Mouse (Mus musculus): ENCODE measurements around the gene 9330182L06Rik. TPM values are rescaled to one million over a fixed set of nuclear protein-coding genes. Genes with fewer than 3 reads are reported as not detected.
A peak's percentile ranks its signal among the peaks of the same experiment; 100 is the strongest.

9330182L06Rik gene
- polyA plus RNA-seq (2015; fragmentation: Nextera tagmentation; extraction: Ambion mirVana) = 2.0 and 2.1 TPM in 2 replicates

DNA sequence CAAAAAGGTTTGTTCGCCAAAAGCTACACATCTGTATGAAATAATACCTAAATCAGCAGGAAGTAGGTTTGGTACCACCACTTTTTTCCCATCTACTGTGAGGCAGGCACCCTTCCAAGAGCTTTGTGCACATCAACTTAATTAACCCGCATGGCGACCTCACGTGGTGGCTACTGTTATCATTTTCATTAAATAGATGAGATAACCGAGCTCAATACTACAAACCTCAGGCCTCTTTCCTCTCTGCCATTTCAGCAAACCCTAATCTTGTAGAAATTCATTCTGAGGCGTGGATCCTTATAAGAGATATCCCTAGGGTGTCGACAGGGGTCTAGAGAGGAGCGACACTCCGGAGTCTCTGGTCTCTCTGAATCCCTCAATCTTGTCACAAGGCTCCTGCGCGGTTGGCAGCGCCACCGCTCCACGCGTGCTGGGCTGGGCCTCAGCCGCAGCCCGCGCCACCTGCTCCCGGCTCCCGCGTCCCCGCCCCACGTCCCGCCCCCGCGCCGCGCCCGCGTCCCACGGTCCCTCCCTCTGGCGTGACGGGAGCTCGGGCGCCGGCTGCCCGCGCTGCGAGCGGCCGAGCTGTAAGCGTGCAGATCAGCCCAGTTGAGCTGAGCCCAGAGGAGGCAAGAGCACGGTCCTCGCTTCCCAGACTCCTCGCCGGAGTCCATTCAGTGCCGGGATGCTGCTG is at the start of gene 9330182L06Rik:
Gene 9330182L06Rik (plus strand): TSS at position 533 of the 694 bp plus-strand sequence.
- ATAC-seq (replicated peaks; ENCODE audit: low FRiP score) = peak; percentile 94
- peak within 1 kb of the TSS; percentile 51; the same call in 1 of the 2 replicates for H3K27ac ChIP-seq

DNA sequence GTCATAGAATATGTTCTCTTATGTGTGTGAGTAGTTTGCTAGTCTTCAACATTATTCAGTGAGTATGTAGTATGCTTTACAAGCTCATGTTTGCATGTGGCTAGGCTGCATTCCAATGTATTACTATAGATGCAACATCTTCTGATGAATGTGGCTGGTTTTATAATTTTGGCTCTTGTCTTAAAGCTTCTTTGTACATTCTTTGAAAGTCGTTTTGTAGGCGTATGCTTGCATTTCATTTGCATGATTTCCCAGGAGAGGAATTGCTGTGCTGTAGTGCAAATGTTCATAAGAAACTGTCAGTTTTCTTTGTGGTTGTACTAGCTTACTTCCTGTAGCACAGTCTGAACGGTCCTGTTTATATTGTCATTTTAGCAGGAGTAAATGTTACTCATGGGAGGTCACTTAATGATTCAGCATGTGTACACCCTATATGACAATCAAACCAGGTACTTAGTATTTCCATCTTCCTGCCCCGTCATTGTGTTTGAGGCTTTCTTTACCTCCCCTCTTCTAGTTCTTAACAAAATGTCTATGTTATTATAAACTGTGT is 38.4 kb upstream of the 9330182L06Rik start:
- no peaks in the 10 kb centered on the region for H3K27me3 ChIP-seq
- WGBS = 75% methylated on average over 4 of the region's 4 CpGs
- ATAC-seq (replicated peaks; ENCODE audit: low FRiP score) = no peak
- H3K4me1 ChIP-seq = no peaks in the 10 kb centered on the region
- no peak overlapping the region for H3K9ac ChIP-seq
- H3K27ac ChIP-seq = no peak overlapping the region
- no peaks in the 10 kb centered on the region for H3K36me3 ChIP-seq
- H3K4me2 ChIP-seq = no peak overlapping the region
- no peaks in the 10 kb centered on the region for H3K9me3 ChIP-seq (replicated peaks)
- no peak overlapping the region for H3K4me3 ChIP-seq (replicated peaks)

More for the DNA sequence above, at the start of gene 9330182L06Rik:
- Histone ChIP-seq H3K9ac (peak within 1 kb of the TSS; percentile 59), H3K9me3 (replicated peaks) (no peaks in the 10 kb centered on the region), H3K4me1 (peaks cover 10% of the 10 kb centered on the region; the same call in 1 of the 2 replicates), H3K36me3 (no peaks in the 10 kb centered on the region), H3K4me2 (peak within 1 kb of the TSS; percentile 98), H3K4me3 (replicated peaks) (peak within 1 kb of the TSS; percentile 73), H3K27me3 (peaks cover 16% of the 10 kb centered on the region)
- whole genome bisulfite sequencing = 1% methylated on average over 45 of the region's 47 CpGs

- ATAC-seq (replicated peaks; ENCODE audit: low FRiP score) = no peak
Observed at GRCm38 (mm10) chr5:9264361-9264760, 1.6 kb upstream of the 9330182L06Rik start.

GRCm38 (mm10) chr5:9266280-9266923 is 484 bp downstream of the 9330182L06Rik start:
- peaks cover 16% of the 10 kb centered on the region for H3K27me3 ChIP-seq
- H3K4me3 ChIP-seq (replicated peaks) = peak overlapping the region; percentile 73
- peak overlapping the region; percentile 51; the same call in 1 of the 2 replicates for H3K27ac ChIP-seq
- peak overlapping the region; percentile 98 for H3K4me2 ChIP-seq
- peaks cover 10% of the 10 kb centered on the region; the same call in 1 of the 2 replicates for H3K4me1 ChIP-seq
- H3K36me3 ChIP-seq = no peaks in the 10 kb centered on the region
- no peaks in the 10 kb centered on the region for H3K9me3 ChIP-seq (replicated peaks)
- ATAC-seq (replicated peaks; ENCODE audit: low FRiP score) = peak; percentile 50; the same call in 1 of the 2 replicates
- 0% methylated on average over 30 of the region's 30 CpGs for WGBS
- peak overlapping the region; percentile 59 for H3K9ac ChIP-seq

More at GRCm38 (mm10) chr5:9264361-9264760, 1.6 kb upstream of the 9330182L06Rik start:
- peaks cover 16% of the 10 kb centered on the region for H3K27me3 ChIP-seq
- peaks cover 10% of the 10 kb centered on the region; the same call in 1 of the 2 replicates for H3K4me1 ChIP-seq
- WGBS = 67% methylated on average over 4 of the region's 4 CpGs
- H3K9ac ChIP-seq = no peak overlapping the region
- no peaks in the 10 kb centered on the region for H3K36me3 ChIP-seq
- H3K4me3 ChIP-seq (replicated peaks) = no peak overlapping the region
- H3K4me2 ChIP-seq = no peak overlapping the region
- H3K9me3 ChIP-seq (replicated peaks) = no peaks in the 10 kb centered on the region
- H3K27ac ChIP-seq = no peak overlapping the region

GRCm38 (mm10) chr5:9269666-9270065 is 3.7 kb downstream of the 9330182L06Rik start:
- H3K4me1 ChIP-seq = peaks cover 10% of the 10 kb centered on the region; the same call in 1 of the 2 replicates
- ATAC-seq (replicated peaks; ENCODE audit: low FRiP score) = no peak
- WGBS = 81% methylated on average over 3 of the region's 3 CpGs
- no peak overlapping the region for H3K4me3 ChIP-seq (replicated peaks)
- H3K4me2 ChIP-seq = no peak overlapping the region
- H3K9ac ChIP-seq = no peak overlapping the region
- no peak overlapping the region for H3K27ac ChIP-seq
- peaks cover 3% of the 10 kb centered on the region; the same call in 1 of the 2 replicates for H3K27me3 ChIP-seq
- H3K36me3 ChIP-seq = no peaks in the 10 kb centered on the region
- H3K9me3 ChIP-seq (replicated peaks) = no peaks in the 10 kb centered on the region

DNA sequence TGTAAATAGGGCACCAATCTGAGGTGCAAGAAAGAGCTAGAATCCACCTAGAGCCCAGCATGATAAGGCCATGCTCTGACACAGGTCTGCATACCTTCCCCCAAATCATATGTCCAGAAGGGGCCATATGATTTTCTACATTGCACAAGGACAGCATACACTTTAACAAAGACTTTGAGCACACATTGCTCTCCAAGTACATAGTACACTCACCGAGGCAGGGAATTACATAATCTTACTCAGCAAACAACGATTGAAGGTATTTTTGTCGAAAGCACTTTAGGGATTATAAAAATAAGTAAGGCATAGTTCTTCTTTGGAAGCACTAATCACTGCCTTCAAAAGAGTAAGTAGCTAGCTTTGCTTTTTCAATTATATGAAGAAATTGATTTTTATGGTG is 7.1 kb downstream of the 9330182L06Rik start:
- ATAC-seq (replicated peaks; ENCODE audit: low FRiP score) = no peak
- Histone ChIP-seq H3K4me1 (no peaks in the 10 kb centered on the region), H3K27me3 (no peaks in the 10 kb centered on the region)

DNA sequence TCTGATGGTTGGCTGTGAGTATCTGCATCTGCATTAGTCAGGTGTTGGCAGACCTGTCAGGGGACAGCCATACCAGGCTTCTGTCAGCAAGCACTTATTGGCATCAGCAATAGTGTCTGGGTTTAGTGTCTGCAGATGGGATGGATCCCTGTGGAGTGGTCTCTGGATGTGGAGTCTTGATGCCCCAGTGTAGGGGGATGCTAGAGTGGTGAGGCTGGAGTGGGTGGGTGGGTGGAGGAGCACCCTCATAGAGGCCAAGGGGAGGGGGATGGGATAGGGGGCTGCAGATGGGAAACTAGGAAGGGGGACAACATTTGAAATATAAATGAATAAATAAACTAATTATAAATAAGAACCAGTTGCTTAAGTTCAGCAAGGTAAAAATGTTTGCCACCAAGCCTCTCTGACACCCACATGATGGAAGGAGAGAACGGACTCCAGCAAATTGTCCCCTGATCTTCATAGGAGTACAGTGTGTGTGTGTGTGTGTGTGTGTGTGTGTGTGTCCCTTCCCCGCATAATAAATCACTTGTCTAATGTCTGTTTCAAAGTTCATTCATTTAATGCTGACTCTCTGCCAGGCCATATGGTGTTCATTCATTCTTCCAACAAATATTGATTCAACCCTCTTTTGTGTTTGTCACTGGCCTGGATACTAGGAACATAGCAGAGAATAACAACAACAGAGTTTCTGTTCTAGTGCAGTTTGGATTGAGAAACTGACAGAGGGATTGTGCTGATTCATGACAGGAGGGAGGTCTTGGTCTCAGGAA is 30.0 kb downstream of the 9330182L06Rik start:
- no peak overlapping the region for H3K4me3 ChIP-seq (replicated peaks)
- WGBS = 83% methylated on average over 2 of the region's 2 CpGs
- no peak overlapping the region for H3K4me2 ChIP-seq
- H3K27me3 ChIP-seq = no peaks in the 10 kb centered on the region
- no peak overlapping the region for H3K9ac ChIP-seq
- H3K9me3 ChIP-seq (replicated peaks) = no peaks in the 10 kb centered on the region
- no peaks in the 10 kb centered on the region for H3K36me3 ChIP-seq
- H3K27ac ChIP-seq = no peak overlapping the region
- no peak for ATAC-seq (replicated peaks; ENCODE audit: low FRiP score)
- no peaks in the 10 kb centered on the region for H3K4me1 ChIP-seq

More for the DNA sequence above, 7.1 kb downstream of the 9330182L06Rik start:
- Histone ChIP-seq H3K4me3 (replicated peaks) (no peak overlapping the region), H3K9me3 (replicated peaks) (no peaks in the 10 kb centered on the region), H3K4me2 (no peak overlapping the region), H3K9ac (no peak overlapping the region), H3K36me3 (no peaks in the 10 kb centered on the region), H3K27ac (no peak overlapping the region)
- 89% methylated on average over 3 of the region's 3 CpGs for WGBS

GRCm38 (mm10) chr5:9296550-9296928 is 30.6 kb downstream of the 9330182L06Rik start:
- no peak for ATAC-seq (replicated peaks; ENCODE audit: low FRiP score)
- Histone ChIP-seq H3K9ac (no peak overlapping the region), H3K4me1 (no peaks in the 10 kb centered on the region), H3K27me3 (no peaks in the 10 kb centered on the region), H3K36me3 (no peaks in the 10 kb centered on the region), H3K4me2 (no peak overlapping the region), H3K4me3 (replicated peaks) (no peak overlapping the region), H3K27ac (no peak overlapping the region), H3K9me3 (replicated peaks) (no peaks in the 10 kb centered on the region)

DNA sequence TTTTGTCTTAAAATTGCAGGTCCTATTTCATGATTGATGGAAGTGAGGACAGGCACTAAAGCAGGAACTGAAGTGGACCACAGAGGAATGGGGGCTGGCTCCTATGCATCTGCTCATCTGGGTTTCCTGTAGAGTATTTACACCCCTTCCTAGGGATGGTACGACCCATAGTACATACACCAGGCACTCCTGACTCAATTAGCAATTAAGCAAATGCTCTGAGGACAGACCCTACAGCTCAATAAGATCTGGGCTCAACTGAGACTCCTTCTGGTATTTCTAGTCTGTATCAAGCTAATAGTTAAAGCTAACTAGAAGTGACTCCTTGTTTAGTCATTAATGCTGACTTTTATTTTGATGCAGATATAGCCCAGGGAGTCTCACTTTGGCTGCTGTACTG is 60.9 kb downstream of the 9330182L06Rik start:
- no peaks in the 10 kb centered on the region for H3K4me1 ChIP-seq
- 71% methylated on average over 1 of the region's 1 CpGs for WGBS
- no peak overlapping the region for H3K4me2 ChIP-seq

DNA sequence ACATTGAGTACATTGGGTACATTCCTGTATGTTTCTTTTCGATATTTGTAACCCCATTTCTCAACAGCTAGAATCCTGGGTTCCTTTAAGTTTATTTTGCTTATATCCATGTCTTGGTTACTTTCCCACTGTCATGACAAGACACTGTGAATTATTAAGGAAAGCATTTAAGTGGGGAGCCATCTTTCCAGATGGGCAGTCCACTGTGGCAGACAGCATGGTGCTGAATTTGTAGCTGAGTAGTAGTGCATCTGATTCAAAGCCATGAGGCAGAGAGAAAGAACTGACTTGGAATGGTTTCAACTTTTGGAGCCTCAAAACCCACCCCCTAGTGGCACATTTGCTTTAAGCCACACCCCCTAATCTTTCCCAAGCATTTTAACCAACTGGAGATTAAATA is 61.6 kb downstream of the 9330182L06Rik start:
- H3K9me3 ChIP-seq (replicated peaks) = no peaks in the 10 kb centered on the region
- H3K27ac ChIP-seq = no peak overlapping the region
- H3K4me1 ChIP-seq = no peaks in the 10 kb centered on the region
- no peak overlapping the region for H3K9ac ChIP-seq
- ATAC-seq (replicated peaks; ENCODE audit: low FRiP score) = no peak
- WGBS = 87% methylated on average over 1 of the region's 1 CpGs
- no peaks in the 10 kb centered on the region for H3K36me3 ChIP-seq
- H3K27me3 ChIP-seq = no peaks in the 10 kb centered on the region
- no peak overlapping the region for H3K4me2 ChIP-seq
- H3K4me3 ChIP-seq (replicated peaks) = no peak overlapping the region

More for the DNA sequence above, 60.9 kb downstream of the 9330182L06Rik start:
- no peak overlapping the region for H3K4me3 ChIP-seq (replicated peaks)
- H3K27me3 ChIP-seq = no peaks in the 10 kb centered on the region
- H3K9ac ChIP-seq = no peak overlapping the region
- H3K9me3 ChIP-seq (replicated peaks) = no peaks in the 10 kb centered on the region
- no peak overlapping the region for H3K27ac ChIP-seq
- H3K36me3 ChIP-seq = no peaks in the 10 kb centered on the region
- no peak for ATAC-seq (replicated peaks; ENCODE audit: low FRiP score)

GRCm38 (mm10) chr5:9338756-9339510 is 73.0 kb downstream of the 9330182L06Rik start:
- WGBS = 76% methylated on average over 7 of the region's 7 CpGs
- Histone ChIP-seq H3K27me3 (no peaks in the 10 kb centered on the region), H3K9ac (no peak overlapping the region), H3K4me2 (no peak overlapping the region), H3K4me3 (replicated peaks) (no peak overlapping the region), H3K4me1 (no peaks in the 10 kb centered on the region), H3K36me3 (no peaks in the 10 kb centered on the region), H3K27ac (no peak overlapping the region), H3K9me3 (replicated peaks) (no peaks in the 10 kb centered on the region)
- no peak for ATAC-seq (replicated peaks; ENCODE audit: low FRiP score)
